Mouse (Mus musculus) left cerebral cortex, adult 11 months (tissue): ENCODE data around the gene Pde12.
"Not testable (repeated sequence)": the region's sequence is repeated elsewhere in the genome, so short reads cannot be mapped to it uniquely, and the experiment has no call there.

ENCODE experiments used
- DNase-seq: peaks from one replicate; pipeline ENCODE4 v3.0.0; 2022; ENCODE audit warnings: low spot score

Gene Pde12

GRCm38 (mm10) chr14:26669292-26670073 is at the start of gene Pde12:
Gene Pde12, minus strand, starts transcription at chr14:26669883.
- peak; percentile 83 for DNase-seq

GRCm38 (mm10) chr14:26705246-26705645 is 35.6 kb upstream of the Pde12 start:
- not testable (repeated sequence) for DNase-seq

- DNase-seq: no peak
These were observed 28.2 kb upstream of the Pde12 start for GRCm38 (mm10) chr14:26697912-26698311.

- no peak for DNase-seq
These were observed 23.3 kb upstream of the Pde12 start, which contains the start of gene Dnah12 for GRCm38 (mm10) chr14:26692974-26693373. Gene Dnah12, plus strand, starts transcription at chr14:26693274.

- DNase-seq: no peak
These were observed 21.7 kb upstream of the Pde12 start for GRCm38 (mm10) chr14:26691363-26691762.

- no peak for DNase-seq
These were observed 21.0 kb upstream of the Pde12 start for GRCm38 (mm10) chr14:26690727-26691126.

- no peak for DNase-seq
These were observed 6.1 kb upstream of the Pde12 start for GRCm38 (mm10) chr14:26675791-26676190.

GRCm38 (mm10) chr14:26675371-26675770 is 5.7 kb upstream of the Pde12 start:
- no peak for DNase-seq

- DNase-seq: not testable (repeated sequence)
These were observed 4.9 kb upstream of the Pde12 start for GRCm38 (mm10) chr14:26674476-26675169.

GRCm38 (mm10) chr14:26671870-26672615 is 2.4 kb upstream of the Pde12 start:
- not testable (repeated sequence) for DNase-seq

GRCm38 (mm10) chr14:26670964-26671363 is 1.3 kb upstream of the Pde12 start:
- DNase-seq: no peak

GRCm38 (mm10) chr14:26668371-26669291 is 1.1 kb downstream of the Pde12 start:
- peak; percentile 25 for DNase-seq

GRCm38 (mm10) chr14:26667991-26668370 is 1.7 kb downstream of the Pde12 start:
- DNase-seq: no peak

GRCm38 (mm10) chr14:26663851-26664250 is 5.8 kb downstream of the Pde12 start:
- no peak for DNase-seq

- no peak for DNase-seq
These were observed 7.2 kb downstream of the Pde12 start for GRCm38 (mm10) chr14:26662488-26662887.

GRCm38 (mm10) chr14:26662016-26662415 is 7.7 kb downstream of the Pde12 start:
- no peak for DNase-seq

- DNase-seq: no peak
These were observed 9.4 kb downstream of the Pde12 start for GRCm38 (mm10) chr14:26660233-26660632.

GRCm38 (mm10) chr14:26658178-26658577 is 11.5 kb downstream of the Pde12 start:
- no peak for DNase-seq

- DNase-seq: no peak
These were observed 17.8 kb downstream of the Pde12 start for GRCm38 (mm10) chr14:26651901-26652300.

GRCm38 (mm10) chr14:26647811-26648210 is 21.9 kb downstream of the Pde12 start:
- no peak for DNase-seq

GRCm38 (mm10) chr14:26645989-26646650 is 23.6 kb downstream of the Pde12 start:
- DNase-seq: no peak
